Mouse (Mus musculus): ENCODE measurements around the gene Kdm2b. TPM values are rescaled to one million over a fixed set of nuclear protein-coding genes. Genes with fewer than 3 reads are reported as not detected.

The Kdm2b gene
- total and polyA plus RNA-seq, 3 experiments = 29.2 to 48.9 TPM; not detected in 1

DNA sequence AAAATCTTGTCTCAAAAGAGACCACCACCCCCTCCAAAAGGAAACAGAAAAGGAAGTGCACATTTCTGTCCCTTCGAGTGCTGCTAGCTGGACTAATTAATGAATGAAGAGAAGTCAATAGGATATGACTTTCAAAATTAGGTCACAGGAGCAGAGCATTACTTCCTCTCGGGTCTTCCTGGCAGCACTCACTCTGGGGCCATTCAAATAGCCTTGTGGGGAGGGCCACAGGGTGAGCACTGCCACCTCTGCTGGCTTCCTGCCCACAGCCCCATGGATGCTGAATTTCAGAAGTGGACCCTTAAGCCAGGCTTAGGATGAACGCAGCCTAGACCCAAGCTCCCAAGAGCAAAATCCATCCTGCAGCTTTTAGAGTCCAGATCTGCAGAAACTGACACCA lies 33.6 kb downstream of the Kdm2b start:
- TF ChIP-seq USF1 (IDR thresholded peaks at IDR 0.05; ENCODE audit: low read depth, low read length) (no peak), MYC (IDR thresholded peaks at IDR 0.05; ENCODE audit: low read depth, low read length) (no peak), NELFE (IDR thresholded peaks at IDR 0.05; ENCODE audit: low read depth, low read length) (no peak), RCOR1 (IDR thresholded peaks at IDR 0.05; ENCODE audit: low read depth, low read length) (no peak), POLR2AphosphoS5 (IDR thresholded peaks at IDR 0.05; ENCODE audit: borderline replicate concordance, low read depth, low read length) (no peak), ZNF384 (IDR thresholded peaks at IDR 0.05; ENCODE audit: low read depth, low read length) (no peak), CHD2 (IDR thresholded peaks at IDR 0.05; ENCODE audit: low read length) (no peak), POLR2AphosphoS2 (IDR thresholded peaks at IDR 0.05; ENCODE audit: low read length) (no peak), ETS1 (IDR thresholded peaks at IDR 0.05; ENCODE audit: low read depth, low read length) (no peak), SIN3A (IDR thresholded peaks at IDR 0.05; ENCODE audit: low read length) (no peak)
- Histone ChIP-seq H3K79me2 (ENCODE audit: control insufficient read depth, insufficient read depth, low read length, poor library complexity) (no peaks in the 10 kb centered on the region), H3K27me3 (ENCODE audit: control insufficient read depth in 1 of 2, insufficient read depth in 2 of 2, low read length in 2 of 2) (no peaks in the 10 kb centered on the region), H3K36me3 (ENCODE audit: control insufficient read depth in 1 of 2, insufficient read depth in 2 of 2, low read length in 2 of 2) (no peaks in the 10 kb centered on the region), H3K9ac (ENCODE audit: control insufficient read depth, low read depth, low read length, poor library complexity, severe bottlenecking) (no peak overlapping the region), H3K27ac (ENCODE audit: control insufficient read depth, low read depth, low read length) (no peak overlapping the region), H3K4me1 (ENCODE audit: control insufficient read depth in 1 of 2, insufficient read depth in 2 of 2, low read length in 2 of 2) (no peaks in the 10 kb centered on the region), H3K4me3 (ENCODE audit: control insufficient read depth in 1 of 2, insufficient read depth in 1 of 2, low read depth in 2 of 2, low read length in 2 of 2) (no peak overlapping the region), H3K9me3 (replicated peaks; ENCODE audit: insufficient read depth, low read length) (no peaks in the 10 kb centered on the region)
- DNase-seq (ENCODE audit: low read depth, low spot score) = no peak

GRCm38 (mm10) chr5:122951913-122952641 lies 37.5 kb downstream of the Kdm2b start:
- H3K27me3 ChIP-seq (ENCODE audit: control insufficient read depth in 1 of 2, insufficient read depth in 2 of 2, low read length in 2 of 2) = no peaks in the 10 kb centered on the region
- H3K27ac ChIP-seq (ENCODE audit: control insufficient read depth, low read depth, low read length) = no peak overlapping the region
- no peak for TF ChIP-seq ELF1 (IDR thresholded peaks at IDR 0.05; ENCODE audit: low read depth, low read length)
- no peak for TF ChIP-seq POLR2A (IDR thresholded peaks at IDR 0.05; ENCODE audit: control insufficient read depth in 1 of 2, insufficient read depth in 1 of 2, low read depth in 1 of 2, low read length in 2 of 2, poor library complexity in 1 of 2)
- TF ChIP-seq TBP (IDR thresholded peaks at IDR 0.05; ENCODE audit: low read depth, low read length) = no peak
- TF ChIP-seq ZC3H11A (IDR thresholded peaks at IDR 0.05; ENCODE audit: low read depth, low read length) = no peak
- no peak for TF ChIP-seq CHD1 (IDR thresholded peaks at IDR 0.05; ENCODE audit: low read depth, low read length)
- no peak for TF ChIP-seq RAD21 (IDR thresholded peaks at IDR 0.05; ENCODE audit: low read depth, low read length)
- TF ChIP-seq NRF1 (IDR thresholded peaks at IDR 0.05; ENCODE audit: insufficient read depth, low read depth, low read length, poor library complexity, severe bottlenecking) = no peak
- TF ChIP-seq MYB (IDR thresholded peaks at IDR 0.05; ENCODE audit: low read depth, low read length) = no peak
- TF ChIP-seq MAFK (IDR thresholded peaks at IDR 0.05; ENCODE audit: borderline replicate concordance, low read depth, low read length) = no peak
- TF ChIP-seq EP300 (IDR thresholded peaks at IDR 0.05; ENCODE audit: low read depth in 1 of 2, low read length in 2 of 2) = no peak
- TF ChIP-seq SIN3A (IDR thresholded peaks at IDR 0.05; ENCODE audit: low read length) = no peak
- H3K36me3 ChIP-seq (ENCODE audit: control insufficient read depth in 1 of 2, insufficient read depth in 2 of 2, low read length in 2 of 2) = no peaks in the 10 kb centered on the region
- no peaks in the 10 kb centered on the region for H3K9me3 ChIP-seq (replicated peaks; ENCODE audit: insufficient read depth, low read length)
- DNase-seq (ENCODE audit: low read depth, low spot score) = no peak
- no peak overlapping the region for H3K9ac ChIP-seq (ENCODE audit: control insufficient read depth, low read depth, low read length, poor library complexity, severe bottlenecking)
- no peaks in the 10 kb centered on the region for H3K79me2 ChIP-seq (ENCODE audit: control insufficient read depth, insufficient read depth, low read length, poor library complexity)
- H3K4me3 ChIP-seq (ENCODE audit: control insufficient read depth in 1 of 2, insufficient read depth in 1 of 2, low read depth in 2 of 2, low read length in 2 of 2) = no peak overlapping the region
- H3K4me1 ChIP-seq (ENCODE audit: control insufficient read depth in 1 of 2, insufficient read depth in 2 of 2, low read length in 2 of 2) = no peaks in the 10 kb centered on the region

Measured in MEL (cell line).